Mouse (Mus musculus) kidney, embryonic 15.5 days (tissue): Measurements from ENCODE around the gene Sod2. TPM values are rescaled to one million over a fixed set of nuclear protein-coding genes. Genes with fewer than 3 reads are reported as not detected.
A peak's percentile ranks its signal among the peaks of the same experiment; 100 is the strongest.
"Not testable (repeated sequence)": the region's sequence is repeated elsewhere in the genome, so short reads cannot be mapped to it uniquely, and the experiment has no call there.

Experiments
- ATAC-seq: fragments of 200-750 bp; cut with Nextera tagmentation; replicated peaks from 2 replicates; pipeline ENCODE4 v1.8.0; 2017; ENCODE audit warnings: moderate TSS enrichment; ENCODE audit not compliant: low FRiP score
- H3K27ac ChIP-seq: fragments of 300-500 bp; sonication (generic); 2 replicates; pipeline ENCODE4 v1.5.1; 2015; ENCODE audit warnings: mild to moderate bottlenecking, inconsistent platforms
- H3K27me3 ChIP-seq: fragments of 300-500 bp; sonication (generic); 2 replicates; pipeline ENCODE4 v1.6.1; 2015; ENCODE audit warnings: inconsistent platforms
- H3K36me3 ChIP-seq: fragments of 300-500 bp; sonication (generic); 2 replicates; pipeline ENCODE4 v1.6.1; 2015; ENCODE audit warnings: inconsistent platforms
- H3K4me1 ChIP-seq: fragments of 300-500 bp; sonication (generic); 2 replicates; pipeline ENCODE4 v1.6.1; 2015; ENCODE audit warnings: inconsistent platforms
- H3K4me2 ChIP-seq: fragments of 300-500 bp; sonication (generic); 2 replicates; pipeline ENCODE4 v1.6.1; 2015; ENCODE audit warnings: moderate library complexity, mild to moderate bottlenecking, inconsistent platforms
- H3K4me3 ChIP-seq: fragments of 300-500 bp; sonication (generic); replicated peaks from 2 replicates; pipeline ENCODE4 v1.5.1; 2015; ENCODE audit warnings: mild to moderate bottlenecking, inconsistent platforms
- H3K9ac ChIP-seq: fragments of 300-500 bp; sonication (generic); 2 replicates; pipeline ENCODE4 v1.6.1; 2015; ENCODE audit warnings: mild to moderate bottlenecking, inconsistent platforms
- H3K9me3 ChIP-seq: fragments of 300-500 bp; sonication (generic); replicated peaks from 2 replicates; pipeline ENCODE4 v1.6.1; 2016; ENCODE audit warnings: inconsistent platforms
- WGBS: fragments of 180-500 bp; shearing (Covaris S2); methylation state at CpG from one replicate; pipeline ENCODE4 v1.1.7; 2015; ENCODE audit warnings: mixed read lengths; 5-methylcytosine and 5-hydroxymethylcytosine counted together
- polyA plus RNA-seq: library from polyadenylated mRNA; unstranded; fragments of >200 nt; fragmentation: Nextera tagmentation; extraction: Ambion mirVana; gene quantifications from 2 replicates; pipeline ENCODE4 v1.2.1, GENCODE M21; 2015

Sod2 gene
- polyA plus RNA-seq, 1 experiment from 2014 or later, result 141 TPM

DNA sequence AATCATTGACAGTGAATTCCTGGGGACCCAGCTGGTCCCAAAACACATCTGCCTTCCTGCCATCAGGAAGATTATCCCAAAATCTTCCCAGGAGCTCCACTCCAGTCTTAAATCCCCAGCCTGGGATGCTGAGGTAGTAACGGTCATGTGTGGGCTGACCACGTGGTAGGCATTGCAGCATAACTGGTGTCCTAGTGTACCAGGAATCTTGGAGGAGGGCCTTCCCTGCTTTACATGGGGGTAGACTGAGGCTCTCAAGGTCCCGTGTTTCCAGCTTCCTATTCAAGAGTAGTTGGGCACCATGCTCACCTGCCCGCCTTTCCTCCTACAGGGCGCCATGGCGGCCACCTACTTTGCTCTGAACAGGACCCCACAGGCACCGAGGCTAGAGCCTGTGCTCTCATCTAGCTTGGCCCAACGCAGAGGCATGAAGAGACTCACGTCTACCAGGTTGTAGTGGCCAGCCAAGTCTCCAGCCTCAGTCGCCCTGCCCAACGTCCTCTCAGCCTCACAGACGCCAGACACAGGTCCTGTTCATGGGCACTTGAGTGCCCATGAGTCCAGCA is 30.1 kb downstream of the Sod2 start:
- not testable (repeated sequence) for ATAC-seq, H3K9ac ChIP-seq, H3K27ac ChIP-seq, H3K27me3 ChIP-seq, H3K36me3 ChIP-seq, H3K4me1 ChIP-seq, H3K4me2 ChIP-seq, H3K9me3 ChIP-seq, H3K4me3 ChIP-seq
- 91% methylated on average over 4 of the region's 12 CpGs for WGBS

- not testable (repeated sequence) for H3K4me3 ChIP-seq, H3K27me3 ChIP-seq, H3K27ac ChIP-seq, H3K36me3 ChIP-seq, H3K9ac ChIP-seq, H3K9me3 ChIP-seq, H3K4me1 ChIP-seq, H3K4me2 ChIP-seq
- ATAC-seq, result peak; percentile 83
- 13% methylated on average over 4 of the region's 4 CpGs for WGBS
Observed at GRCm38 (mm10) chr17:13043846-13044673, 37.4 kb downstream of the Sod2 start.

- H3K27ac ChIP-seq, H3K4me2 ChIP-seq, H3K36me3 ChIP-seq, H3K27me3 ChIP-seq, H3K9me3 ChIP-seq, H3K9ac ChIP-seq, H3K4me3 ChIP-seq, ATAC-seq, H3K4me1 ChIP-seq: not testable (repeated sequence)
- no CpG with 5 or more reads among the region's 8 CpGs for WGBS
Observed at GRCm38 (mm10) chr17:13052124-13052813, 45.6 kb downstream of the Sod2 start, which contains the start of gene Gpr31b. Gene Gpr31b (minus strand): TSS chr17:13052296.

- H3K36me3 ChIP-seq, H3K4me2 ChIP-seq, H3K4me3 ChIP-seq, H3K4me1 ChIP-seq, H3K27ac ChIP-seq, H3K9ac ChIP-seq, H3K9me3 ChIP-seq, H3K27me3 ChIP-seq, ATAC-seq: not testable (repeated sequence)
- 95% methylated on average over 4 of the region's 4 CpGs for WGBS
Observed at GRCm38 (mm10) chr17:13060804-13061203, 54.2 kb downstream of the Sod2 start, which contains the start of gene Tcp10b. Gene Tcp10b (plus strand): TSS chr17:13061104.

DNA sequence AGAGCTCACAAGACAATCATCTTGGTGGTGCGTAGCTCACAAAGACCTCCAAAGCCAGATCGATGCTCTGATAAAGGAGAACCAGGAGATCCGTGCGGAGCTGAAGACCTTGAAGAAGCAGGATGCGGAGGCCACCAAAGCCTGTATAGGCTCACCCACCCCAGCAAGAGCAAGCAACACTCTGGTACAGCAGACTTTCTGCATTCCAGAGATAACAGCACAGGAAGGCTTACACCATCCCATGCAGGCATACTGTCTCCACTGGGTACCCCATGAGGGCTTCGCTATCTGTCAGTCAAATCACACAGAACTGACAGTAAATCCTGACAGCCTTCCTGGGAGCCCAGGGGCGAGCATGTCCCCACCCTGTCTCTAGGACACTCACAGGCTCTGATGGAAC is 56.2 kb downstream of the Sod2 start:
- not testable (repeated sequence) for H3K27me3 ChIP-seq, H3K4me3 ChIP-seq, H3K4me2 ChIP-seq, H3K4me1 ChIP-seq, H3K9me3 ChIP-seq, H3K9ac ChIP-seq, ATAC-seq, H3K36me3 ChIP-seq, H3K27ac ChIP-seq
- WGBS, result 84% methylated on average over 6 of the region's 7 CpGs

DNA sequence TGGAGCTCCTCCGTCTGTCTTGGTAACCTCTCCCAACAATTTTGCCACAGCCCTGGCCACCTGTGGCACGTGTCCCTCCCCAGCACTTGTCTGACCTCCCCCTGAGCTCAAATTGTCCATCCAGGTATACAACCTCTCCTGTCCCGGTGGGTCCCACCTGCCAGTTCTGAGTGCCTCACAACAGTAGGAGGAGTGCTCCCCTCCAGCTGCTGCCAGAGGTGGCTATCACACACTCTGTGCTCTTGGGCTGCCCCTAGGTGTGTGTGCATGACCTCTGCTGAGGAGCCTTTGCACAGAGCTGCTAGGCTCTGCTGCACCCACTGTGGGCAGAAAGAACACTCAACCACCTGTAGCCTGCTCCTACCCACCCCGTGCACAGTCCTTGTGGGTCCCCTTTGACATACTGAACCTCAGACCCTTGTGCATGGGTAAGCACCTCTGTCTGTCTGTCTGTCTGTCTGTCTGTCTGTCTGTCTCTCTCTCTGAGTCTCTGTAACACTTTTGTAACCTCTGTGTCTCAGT is 61.3 kb downstream of the Sod2 start:
- H3K27ac ChIP-seq, H3K4me1 ChIP-seq, H3K4me3 ChIP-seq, H3K9ac ChIP-seq, H3K27me3 ChIP-seq, H3K36me3 ChIP-seq, H3K4me2 ChIP-seq, ATAC-seq, H3K9me3 ChIP-seq: not testable (repeated sequence)
- 80% methylated on average over 1 of the region's 4 CpGs for WGBS

DNA sequence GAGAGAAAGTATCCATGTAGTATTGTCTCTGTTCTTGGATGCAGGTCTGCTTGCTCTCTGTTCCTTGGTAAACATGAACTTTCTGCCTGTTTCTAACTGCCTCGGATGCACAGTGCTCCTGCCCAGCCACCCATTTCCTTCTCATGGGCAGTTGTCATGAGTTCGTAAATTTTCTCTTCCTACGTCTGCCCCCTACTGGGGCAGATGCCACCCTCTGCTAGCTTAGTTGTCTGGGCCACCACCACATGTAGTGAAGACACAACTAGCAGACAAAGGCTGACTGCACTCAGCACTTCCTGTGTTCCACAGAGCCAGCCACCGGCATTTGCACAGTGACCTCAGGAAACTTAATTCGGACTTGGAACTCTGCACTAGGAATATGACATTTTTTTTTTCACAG is 62.6 kb downstream of the Sod2 start:
- not testable (repeated sequence) for H3K36me3 ChIP-seq, H3K4me3 ChIP-seq, H3K9ac ChIP-seq, H3K4me1 ChIP-seq, H3K27ac ChIP-seq, H3K9me3 ChIP-seq, H3K27me3 ChIP-seq, H3K4me2 ChIP-seq, ATAC-seq
- 58% methylated on average over 4 of the region's 5 CpGs for WGBS

Other genes with a start within 250 kb of the Sod2 start
- gene Igf2r, start 237.2 kb upstream of the Sod2 start, polyA plus RNA-seq, result 30.1 and 34.6 TPM in 2 replicates
- gene Mas1, start 138.7 kb upstream of the Sod2 start, polyA plus RNA-seq, result 0.77 and 1.0 TPM in 2 replicates
- not detected in 2 replicates for gene Mrgprh, start 130.8 kb upstream of the Sod2 start, polyA plus RNA-seq
- 1.5 and 2.5 TPM in 2 replicates for gene Pnldc1, start 96.6 kb upstream of the Sod2 start, polyA plus RNA-seq
- gene Tcp1, start 91.1 kb upstream of the Sod2 start, polyA plus RNA-seq, result 424 and 439 TPM in 2 replicates
- 162 and 182 TPM in 2 replicates for gene Mrpl18, start 90.5 kb upstream of the Sod2 start, polyA plus RNA-seq
- gene Acat3, start 66.2 kb upstream of the Sod2 start, polyA plus RNA-seq, result 2.2 and 3.4 TPM in 2 replicates
- gene Acat2, start 46.1 kb upstream of the Sod2 start, polyA plus RNA-seq, result 136 and 145 TPM in 2 replicates
- 134 and 139 TPM in 2 replicates for gene Wtap, start 12.7 kb upstream of the Sod2 start, polyA plus RNA-seq
- gene Gpr31b, start 45.5 kb downstream of the Sod2 start, polyA plus RNA-seq, result 0.13 TPM in 1 of 2 replicates, not detected in the other
- 0.14 TPM in 1 of 2 replicates, not detected in the other for gene Tcp10b, start 54.3 kb downstream of the Sod2 start, polyA plus RNA-seq
- not detected in 2 replicates for gene Unc93a, start 125.0 kb downstream of the Sod2 start, polyA plus RNA-seq
- gene Smok2a, start 214.3 kb downstream of the Sod2 start, polyA plus RNA-seq, result not detected in 2 replicates
- not detected in 2 replicates for gene Smok2b, start 223.4 kb downstream of the Sod2 start, polyA plus RNA-seq